Mouse (Mus musculus): ENCODE measurements around the gene Rps19. TPM values are rescaled to one million over a fixed set of nuclear protein-coding genes. Genes with fewer than 3 reads are reported as not detected.
"Not testable (repeated sequence)": the region's sequence is repeated elsewhere in the genome, so short reads cannot be mapped to it uniquely, and the experiment has no call there.

The Rps19 gene
- polyA plus RNA-seq, 1 experiment from 2014 or later, result 1,467 TPM

DNA sequence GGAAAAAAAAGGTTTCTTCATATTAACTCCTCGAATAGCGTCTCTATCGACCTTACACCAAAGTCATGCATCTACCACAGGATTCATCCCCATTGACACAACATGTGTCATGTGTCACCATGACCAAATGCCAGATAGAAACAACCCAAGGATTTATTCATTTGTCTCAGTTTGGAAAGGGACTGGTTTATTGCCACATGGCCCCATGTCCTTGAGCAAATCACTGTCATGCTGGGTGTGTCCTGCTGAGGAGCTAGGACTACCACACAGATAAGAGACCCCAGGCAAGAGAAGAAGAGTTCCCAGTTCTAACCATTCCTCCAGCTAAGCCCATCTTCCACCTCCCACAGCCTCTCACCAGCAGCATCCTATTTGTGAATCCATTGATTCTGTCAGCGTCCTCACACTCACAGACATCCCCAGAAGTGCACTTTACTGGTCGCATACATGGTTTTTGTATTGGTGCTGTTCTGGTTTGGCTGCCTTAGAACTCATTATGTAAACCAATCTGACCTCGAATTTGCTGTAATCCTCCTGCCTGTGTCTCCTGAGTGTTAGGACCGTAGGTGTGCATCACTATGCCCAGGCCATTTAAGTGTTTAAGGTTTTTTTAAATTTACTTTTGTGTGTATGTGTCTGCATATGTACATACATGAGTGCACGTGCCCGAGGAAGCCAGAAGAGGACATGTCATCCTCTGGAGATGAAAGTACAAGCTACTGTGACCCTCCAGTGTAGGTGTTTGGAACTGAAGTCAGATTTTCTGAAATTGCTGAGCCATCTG, 1.6 kb upstream of the Rps19 start:
- H3K4me3 ChIP-seq, result no peak overlapping the region
- ATAC-seq (ENCODE audit: low FRiP score, low read depth), result no peak
- no peak overlapping the region for H3K27ac ChIP-seq (replicated peaks)
- no peak overlapping the region for H3K9ac ChIP-seq (replicated peaks)
- 91% methylated on average over 9 of the region's 9 CpGs for WGBS
- H3K9me3 ChIP-seq, result no peaks in the 10 kb centered on the region
- no peak overlapping the region for H3K4me2 ChIP-seq (replicated peaks)
- peaks cover 26% of the 10 kb centered on the region for H3K4me1 ChIP-seq
- H3K36me3 ChIP-seq, result peaks cover 20% of the 10 kb centered on the region
- no peaks in the 10 kb centered on the region for H3K27me3 ChIP-seq

DNA sequence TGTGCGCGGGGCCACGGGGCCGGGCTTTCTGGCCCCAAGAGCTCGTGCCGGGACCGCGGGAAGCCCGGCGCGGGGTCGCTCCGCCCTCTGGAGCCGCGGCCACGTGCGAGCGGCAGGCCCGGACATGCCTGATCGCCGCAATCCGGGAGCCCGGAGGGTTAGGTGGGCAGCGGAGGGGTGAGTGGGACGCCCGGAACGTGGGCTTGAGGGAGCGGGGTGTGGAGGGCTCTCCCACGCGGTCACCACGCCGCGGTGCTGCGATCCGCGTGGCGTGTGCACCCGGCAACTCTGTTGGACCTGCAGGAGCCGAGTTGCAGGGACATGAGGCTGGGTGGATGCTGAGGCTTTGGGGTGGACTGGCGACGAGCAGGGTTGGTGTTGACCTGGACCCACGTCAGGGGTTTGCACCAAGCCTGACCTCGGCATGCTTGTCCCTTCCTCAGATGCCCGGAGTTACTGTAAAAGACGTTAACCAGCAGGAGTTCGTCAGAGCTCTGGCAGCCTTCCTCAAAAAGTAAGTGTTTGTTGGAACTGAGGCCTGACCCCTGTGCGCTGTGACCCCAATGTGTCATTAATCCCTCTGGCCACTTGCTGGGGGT, 621 bp downstream of the Rps19 start:
- H3K36me3 ChIP-seq, result peaks cover 41% of the 10 kb centered on the region
- H3K4me1 ChIP-seq, result peaks cover 30% of the 10 kb centered on the region
- H3K27ac ChIP-seq (replicated peaks), result peak overlapping the region; percentile 88
- H3K9ac ChIP-seq (replicated peaks), result peak overlapping the region; percentile 99
- peak overlapping the region; percentile 84 for H3K4me2 ChIP-seq (replicated peaks)
- H3K4me3 ChIP-seq, result peak overlapping the region; percentile 89
- ATAC-seq (ENCODE audit: low FRiP score, low read depth), result 0 out of 2 replicates have a peak, but pooled peaks have one; percentile 2
- no peaks in the 10 kb centered on the region for H3K27me3 ChIP-seq
- under 1% methylated on average over 47 of the region's 47 CpGs for WGBS
- no peaks in the 10 kb centered on the region for H3K9me3 ChIP-seq

DNA sequence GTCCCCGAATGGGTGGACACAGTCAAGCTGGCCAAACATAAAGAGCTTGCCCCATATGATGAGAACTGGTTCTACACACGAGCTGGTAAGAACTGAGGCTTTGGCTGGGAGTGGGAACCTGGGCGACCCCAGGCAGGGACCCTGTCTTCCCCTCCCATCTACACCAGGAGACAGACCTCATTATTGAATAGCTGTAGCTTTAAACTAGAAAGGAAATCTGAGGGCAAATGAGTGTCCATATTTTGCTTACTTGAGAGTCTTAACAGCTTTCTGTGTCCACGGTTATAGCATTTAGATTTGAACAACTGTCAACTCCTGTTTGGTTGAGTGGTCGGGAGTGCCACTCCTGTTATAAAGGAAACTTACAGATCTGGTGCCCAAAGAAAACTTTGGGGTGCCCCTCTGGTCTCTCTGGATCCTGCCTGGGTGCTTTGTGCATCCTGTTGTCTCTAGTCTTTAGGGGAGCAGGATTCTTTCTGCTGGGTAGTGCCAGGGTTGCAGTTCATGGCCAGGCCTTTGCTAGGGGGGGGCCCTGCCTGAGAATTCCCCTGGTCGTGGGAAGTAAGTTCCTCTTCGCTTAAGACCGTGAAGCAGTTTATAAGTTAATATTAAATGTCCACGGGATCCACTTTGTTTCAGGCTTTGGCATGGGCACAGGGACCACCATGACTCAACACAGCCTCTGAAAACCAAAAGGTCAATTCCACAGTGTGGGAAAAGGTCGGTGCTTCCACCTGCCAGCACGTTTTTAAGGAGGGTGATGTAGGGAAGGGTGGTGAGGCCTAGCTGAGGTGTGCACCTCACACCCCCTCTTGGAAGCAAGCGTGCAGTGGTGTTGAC, 1.5 kb downstream of the Rps19 start:
- 47% methylated on average over 12 of the region's 12 CpGs for WGBS
- Histone ChIP-seq H3K4me2 (replicated peaks) (peak overlapping the region; percentile 84), H3K27ac (replicated peaks) (no peak overlapping the region; the same call in 1 of the 2 replicates), H3K9ac (replicated peaks) (peak overlapping the region; percentile 99), H3K9me3 (no peaks in the 10 kb centered on the region), H3K4me1 (peaks cover 30% of the 10 kb centered on the region), H3K4me3 (peak overlapping the region; percentile 89), H3K27me3 (no peaks in the 10 kb centered on the region), H3K36me3 (peaks cover 49% of the 10 kb centered on the region)
- no peak for ATAC-seq (ENCODE audit: low FRiP score, low read depth)

DNA sequence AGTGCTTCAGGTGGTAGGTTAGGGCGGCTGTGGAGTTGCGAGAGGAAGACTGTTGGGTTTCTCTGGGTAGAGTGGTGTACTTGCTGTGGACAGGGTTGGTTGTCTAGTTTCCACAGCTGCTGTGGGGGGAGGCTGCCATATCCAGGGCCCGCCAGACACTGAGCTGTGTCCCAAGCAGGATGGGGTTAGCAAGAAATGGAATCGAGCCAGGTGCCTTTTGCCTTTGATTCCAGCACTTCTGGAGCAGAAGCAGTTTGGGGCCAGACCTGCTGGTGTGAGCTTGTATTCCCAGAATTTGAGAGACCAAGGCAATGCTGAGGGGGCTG, 2.1 kb downstream of the Rps19 start:
- Histone ChIP-seq H3K27ac (replicated peaks) (no peak overlapping the region), H3K27me3 (no peaks in the 10 kb centered on the region), H3K9me3 (no peaks in the 10 kb centered on the region), H3K4me1 (peaks cover 30% of the 10 kb centered on the region), H3K4me3 (peak overlapping the region; percentile 89), H3K4me2 (replicated peaks) (peak overlapping the region; percentile 84), H3K9ac (replicated peaks) (peak overlapping the region; percentile 99), H3K36me3 (peaks cover 55% of the 10 kb centered on the region)
- no peak for ATAC-seq (ENCODE audit: low FRiP score, low read depth)
- 74% methylated on average over 4 of the region's 4 CpGs for WGBS

DNA sequence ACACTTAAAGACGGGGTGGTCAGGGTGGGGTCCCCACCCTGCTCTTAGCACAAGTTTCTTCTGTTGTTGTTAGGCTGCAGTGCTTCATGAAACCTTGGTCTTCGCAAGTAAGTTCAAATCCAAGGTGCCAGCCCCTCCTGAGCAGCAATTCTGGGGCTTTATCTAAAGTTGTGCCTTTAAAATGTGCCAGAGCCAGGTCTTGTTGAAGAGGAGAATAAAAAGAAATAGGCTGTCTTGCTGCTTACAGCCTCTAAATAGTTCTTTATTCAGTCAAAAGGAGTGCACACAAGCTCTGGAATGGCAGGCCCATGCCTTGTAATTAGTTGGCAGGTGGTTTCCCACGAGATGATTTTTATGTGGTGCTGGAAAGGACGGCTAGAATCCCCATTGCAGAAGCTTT, 2.9 kb downstream of the Rps19 start:
- H3K9me3 ChIP-seq, result no peaks in the 10 kb centered on the region
- peaks cover 30% of the 10 kb centered on the region for H3K4me1 ChIP-seq
- H3K36me3 ChIP-seq, result peaks cover 57% of the 10 kb centered on the region
- H3K4me2 ChIP-seq (replicated peaks), result peak overlapping the region; percentile 3; the same call in 1 of the 2 replicates
- H3K9ac ChIP-seq (replicated peaks), result peak overlapping the region; percentile 99
- WGBS, result 79% methylated on average over 4 of the region's 4 CpGs
- ATAC-seq (ENCODE audit: low FRiP score, low read depth), result no peak
- H3K4me3 ChIP-seq, result no peak overlapping the region
- H3K27me3 ChIP-seq, result no peaks in the 10 kb centered on the region
- H3K27ac ChIP-seq (replicated peaks), result no peak overlapping the region

DNA sequence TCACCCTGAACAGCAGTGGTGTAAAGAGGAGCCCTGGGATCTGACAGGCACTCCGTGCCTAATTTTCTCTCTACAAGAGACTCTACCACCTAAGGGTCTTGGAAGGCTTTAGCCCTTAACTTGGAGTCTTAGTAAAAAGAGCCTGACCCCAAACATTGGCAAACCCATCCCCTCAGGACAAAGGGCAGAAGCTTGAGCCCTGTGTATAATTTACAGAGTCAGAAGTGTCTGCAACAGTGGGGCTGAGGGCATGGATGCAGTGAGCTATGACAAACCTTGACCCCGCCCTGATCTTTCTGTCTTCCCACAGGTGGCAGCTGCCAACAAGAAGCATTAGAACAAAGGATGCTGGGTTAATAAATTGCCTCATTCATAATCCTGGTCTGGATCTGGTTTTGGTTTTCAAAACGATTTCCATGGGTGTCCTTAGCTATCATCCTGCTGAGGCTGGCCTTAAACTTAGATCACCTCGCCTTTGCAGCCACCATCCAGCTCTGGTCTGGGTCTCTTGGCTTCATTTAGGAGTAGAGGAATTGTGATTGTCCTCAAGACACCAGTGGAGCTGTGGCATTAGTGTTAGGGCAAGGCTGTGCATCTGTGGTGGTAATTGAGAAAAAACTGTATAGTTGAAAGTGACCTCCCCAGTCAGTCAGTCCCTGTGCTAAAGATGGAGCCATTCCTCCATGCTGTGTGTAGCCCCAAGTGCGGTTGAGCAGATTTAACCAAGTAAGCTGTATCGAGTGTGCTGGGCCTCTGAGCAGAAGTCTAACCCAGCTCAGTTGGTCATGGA, 5.5 kb downstream of the Rps19 start:
- Histone ChIP-seq H3K27me3 (no peaks in the 10 kb centered on the region), H3K4me3 (no peak overlapping the region), H3K9ac (replicated peaks) (no peak overlapping the region), H3K4me1 (peaks cover 30% of the 10 kb centered on the region), H3K9me3 (no peaks in the 10 kb centered on the region), H3K36me3 (peaks cover 57% of the 10 kb centered on the region), H3K27ac (replicated peaks) (peak overlapping the region; percentile 25; the same call in 1 of the 2 replicates), H3K4me2 (replicated peaks) (no peak overlapping the region)
- no peak for ATAC-seq (ENCODE audit: low FRiP score, low read depth)
- WGBS, result 78% methylated on average over 6 of the region's 6 CpGs

DNA sequence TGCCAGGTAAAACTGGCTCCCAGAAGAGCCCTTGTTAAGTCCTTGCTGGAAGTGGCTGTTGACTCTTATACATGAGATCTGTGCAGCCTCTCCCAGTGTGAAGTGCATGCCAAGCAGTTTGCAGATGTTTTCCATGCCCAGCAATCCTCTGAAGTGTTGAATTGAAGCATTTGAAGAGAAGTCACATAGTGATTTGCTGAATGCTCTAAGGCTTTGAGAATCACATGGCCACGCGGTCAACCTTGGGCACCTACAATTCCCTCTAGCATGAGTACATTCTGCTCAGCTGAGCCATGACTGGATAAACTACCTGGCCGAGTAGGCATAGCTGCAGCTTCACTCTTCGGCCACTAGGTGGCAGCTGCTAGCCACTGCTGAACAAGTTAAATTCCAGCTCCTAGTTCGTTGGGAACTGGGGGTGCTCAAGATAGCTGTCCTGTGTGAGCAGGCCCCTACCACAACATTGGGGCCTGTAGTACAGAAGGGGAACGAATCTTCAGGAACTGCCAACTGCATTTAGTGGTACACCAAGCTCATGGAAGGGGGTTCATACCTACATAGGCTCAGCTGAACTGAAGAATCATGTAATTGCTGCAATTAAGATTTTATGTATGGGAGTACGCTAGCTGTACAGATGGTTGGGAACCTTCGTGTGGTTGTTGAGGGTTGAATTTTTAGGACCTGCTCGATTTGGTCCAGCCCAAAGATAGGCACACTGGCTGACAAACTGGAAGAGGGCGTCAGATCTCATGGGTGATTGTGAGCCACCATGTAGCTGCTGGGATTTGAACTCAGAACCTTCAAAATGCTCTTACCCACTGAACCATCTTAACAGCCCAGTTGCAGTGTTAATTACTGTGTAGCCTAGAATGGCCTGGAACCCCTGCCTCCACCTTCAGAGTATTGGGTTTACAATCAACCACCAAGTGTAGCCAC, 6.4 kb downstream of the Rps19 start:
- H3K36me3 ChIP-seq, result peaks cover 57% of the 10 kb centered on the region
- no peaks in the 10 kb centered on the region for H3K27me3 ChIP-seq
- H3K9ac ChIP-seq (replicated peaks), result no peak overlapping the region
- ATAC-seq (ENCODE audit: low FRiP score, low read depth), result peak; percentile 51
- no peak overlapping the region for H3K4me3 ChIP-seq
- no peak overlapping the region for H3K27ac ChIP-seq (replicated peaks)
- WGBS, result 28% methylated on average over 10 of the region's 10 CpGs
- H3K4me2 ChIP-seq (replicated peaks), result no peak overlapping the region
- peaks cover 25% of the 10 kb centered on the region for H3K4me1 ChIP-seq
- no peaks in the 10 kb centered on the region for H3K9me3 ChIP-seq

DNA sequence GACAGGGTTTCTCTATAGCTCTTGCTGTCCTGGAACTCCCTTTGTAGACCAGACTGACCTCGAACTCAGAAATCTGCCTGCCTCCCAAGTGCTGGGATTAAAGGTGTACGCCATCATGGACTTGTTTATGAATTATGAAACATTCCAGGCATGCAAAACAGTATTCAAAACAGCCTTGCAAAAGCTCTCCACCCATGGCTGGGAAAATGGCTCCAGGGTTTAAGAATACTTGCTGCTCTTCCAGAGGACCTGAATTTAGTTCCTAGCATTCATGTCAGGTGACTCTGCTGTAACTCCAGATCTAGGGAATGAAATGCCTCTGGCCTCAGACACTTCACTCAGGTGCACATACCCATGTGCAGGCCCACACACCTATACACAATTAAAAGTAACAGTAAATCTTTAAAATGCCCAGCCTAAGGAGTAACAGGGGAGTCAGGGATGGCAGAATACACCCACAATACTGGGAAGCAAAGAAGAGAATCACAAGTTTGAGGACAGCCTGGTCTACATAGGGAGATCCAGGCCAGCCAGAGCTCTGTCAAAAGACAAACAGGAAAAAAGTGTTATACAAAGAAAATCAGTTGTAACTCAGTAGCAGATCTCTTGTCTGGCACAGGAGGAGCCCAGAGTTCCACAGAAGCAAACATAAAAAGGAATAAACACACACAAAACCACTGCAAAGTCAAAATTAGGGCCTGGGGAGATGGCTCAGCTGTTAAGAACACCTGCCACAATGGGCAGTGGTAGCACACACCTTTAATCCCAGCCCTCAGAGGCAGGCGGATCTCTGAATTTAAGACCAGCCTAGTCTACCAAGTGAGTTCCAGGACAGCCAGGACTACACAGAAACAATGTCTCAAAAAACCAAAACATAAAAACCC, 7.3 kb downstream of the Rps19 start:
- H3K36me3 ChIP-seq, result peaks cover 48% of the 10 kb centered on the region

DNA sequence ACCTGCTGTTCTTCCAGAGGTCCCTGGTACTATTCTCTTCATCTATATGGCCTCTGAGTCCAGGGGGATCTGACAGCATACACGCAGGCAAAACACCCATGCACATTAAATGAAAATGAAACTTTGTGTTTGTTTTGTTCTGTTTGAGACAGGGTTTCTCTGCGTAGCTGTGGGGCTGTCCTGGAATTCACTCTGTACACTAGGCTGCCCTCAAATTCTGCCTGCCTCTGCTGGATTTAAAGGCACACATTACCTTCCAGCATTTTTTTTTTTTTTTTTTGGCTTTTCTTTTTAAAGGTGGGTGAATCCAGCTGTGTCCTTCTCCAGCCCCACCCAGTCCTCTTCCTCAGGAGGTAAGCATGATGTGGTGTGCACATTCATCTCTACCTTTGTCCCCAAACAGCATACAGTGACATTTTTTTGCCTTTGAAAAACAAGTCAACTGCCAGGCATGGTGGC, 8.0 kb downstream of the Rps19 start:
- ATAC-seq (ENCODE audit: low FRiP score, low read depth), result no peak
- Histone ChIP-seq H3K9me3 (no peaks in the 10 kb centered on the region), H3K4me2 (replicated peaks) (no peak overlapping the region), H3K27me3 (no peaks in the 10 kb centered on the region), H3K36me3 (peaks cover 42% of the 10 kb centered on the region), H3K9ac (replicated peaks) (no peak overlapping the region), H3K27ac (replicated peaks) (no peak overlapping the region), H3K4me1 (peaks cover 9% of the 10 kb centered on the region; the same call in 1 of the 2 replicates), H3K4me3 (no peak overlapping the region)
- 69% methylated on average over 2 of the region's 2 CpGs for WGBS

More for the DNA sequence above, 7.3 kb downstream of the Rps19 start:
- Histone ChIP-seq H3K4me1 (peaks cover 16% of the 10 kb centered on the region), H3K9ac (replicated peaks) (no peak overlapping the region), H3K4me3 (no peak overlapping the region), H3K9me3 (no peaks in the 10 kb centered on the region), H3K27ac (replicated peaks) (no peak overlapping the region), H3K4me2 (replicated peaks) (no peak overlapping the region), H3K27me3 (no peaks in the 10 kb centered on the region)
- 80% methylated on average over 3 of the region's 3 CpGs for WGBS
- ATAC-seq (ENCODE audit: low FRiP score, low read depth), result no peak

DNA sequence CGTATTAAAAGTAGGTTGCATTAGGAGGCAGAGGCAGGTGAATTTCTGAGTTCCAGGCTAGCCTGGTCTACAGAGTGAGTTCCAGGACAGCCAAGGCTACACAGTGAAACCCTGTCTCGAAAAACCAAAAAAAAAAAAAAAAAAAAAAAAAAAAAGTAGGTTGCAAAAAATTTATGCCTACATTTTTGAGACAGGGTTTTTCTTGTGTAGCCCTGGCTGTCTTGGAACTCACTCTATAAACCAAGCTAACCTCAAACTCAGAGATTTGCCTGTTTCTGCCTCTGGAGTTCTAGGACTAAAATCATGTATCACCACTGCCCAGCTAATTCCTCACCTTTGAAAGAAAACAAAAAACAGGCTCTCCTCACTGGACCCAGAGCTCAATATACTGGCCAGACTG, 11.6 kb downstream of the Rps19 start:
- not testable (repeated sequence) for H3K36me3 ChIP-seq; H3K9ac ChIP-seq (replicated peaks); H3K27me3 ChIP-seq; ATAC-seq (ENCODE audit: low FRiP score, low read depth); H3K9me3 ChIP-seq; H3K4me1 ChIP-seq; H3K27ac ChIP-seq (replicated peaks); H3K4me3 ChIP-seq; H3K4me2 ChIP-seq (replicated peaks)
- WGBS, result 89% methylated on average over 2 of the region's 2 CpGs

Measured in midbrain, embryonic 12.5 days (tissue).